Mouse (Mus musculus) c-Kit-negative CD71-positive TER-119-positive erythroid progenitor cells, embryonic 14.5 days (primary cell): ENCODE measurements around the gene Cog6.

Source experiments
- DNase-seq: peaks from one replicate; pipeline ENCODE4 v3.0.0-alpha.2; 2013; ENCODE audit warnings: low read depth, low spot score

Cog6 gene

DNA sequence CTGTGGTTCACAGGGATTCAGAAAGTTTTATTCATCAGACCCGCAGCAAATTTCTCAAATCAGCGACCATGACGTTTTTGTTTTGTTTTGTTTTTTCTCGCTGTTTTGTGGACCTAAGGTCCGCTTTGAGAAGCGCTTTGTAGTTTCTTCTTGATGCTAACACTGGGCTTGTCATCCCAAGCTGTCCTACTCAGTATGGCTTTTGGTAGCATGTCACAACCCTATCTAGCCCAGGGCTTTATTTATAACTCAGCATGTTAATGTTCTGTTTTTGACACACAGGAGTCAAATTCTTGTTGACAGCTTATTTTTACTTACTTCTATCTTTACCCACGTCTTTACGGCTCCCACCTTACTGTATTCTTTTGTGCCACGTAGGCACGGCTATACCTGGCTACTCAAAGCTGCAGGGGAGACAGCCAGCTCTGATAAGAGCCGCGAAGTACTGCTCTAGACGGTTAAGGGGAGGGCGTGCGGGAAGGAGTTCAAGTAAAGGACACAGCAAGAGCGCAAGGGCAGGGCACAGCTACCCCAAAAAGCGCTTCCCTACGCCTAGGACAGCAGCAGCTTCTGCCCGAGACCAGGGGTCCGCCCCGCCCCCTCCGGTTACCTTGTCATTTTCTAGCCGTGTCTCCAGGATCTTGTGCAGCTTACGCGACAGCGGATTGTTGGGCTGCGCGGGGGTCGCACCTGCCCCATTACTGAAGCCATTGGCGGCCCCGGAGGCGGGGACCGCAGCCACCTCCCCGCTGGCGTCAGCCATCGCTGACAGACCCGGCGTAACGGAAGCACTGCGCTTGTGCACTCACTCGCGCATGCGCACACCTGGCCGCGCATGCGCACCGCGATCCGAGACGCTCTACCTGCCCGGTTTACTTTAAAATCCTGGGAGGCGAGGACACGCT, at the start of gene Cog6:
Gene Cog6, minus strand, starts transcription at position 802 of the 905 bp plus-strand sequence.
- DNase-seq, result peak; percentile 73

DNA sequence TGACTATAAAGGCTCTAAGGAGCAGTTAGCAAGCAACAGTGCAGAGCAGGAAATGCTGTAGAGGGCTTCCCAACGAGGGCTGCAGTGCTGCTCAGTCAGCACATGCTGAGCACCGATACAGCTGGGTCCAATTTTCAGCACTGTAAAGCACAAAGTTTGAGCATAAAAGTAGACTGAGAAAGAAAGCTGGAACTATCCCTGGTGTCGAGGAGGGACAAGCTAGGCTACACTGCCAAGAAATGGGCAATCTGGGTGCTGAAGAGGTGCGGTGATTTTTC, 49.0 kb upstream of the Cog6 start:
- no peak for DNase-seq

DNA sequence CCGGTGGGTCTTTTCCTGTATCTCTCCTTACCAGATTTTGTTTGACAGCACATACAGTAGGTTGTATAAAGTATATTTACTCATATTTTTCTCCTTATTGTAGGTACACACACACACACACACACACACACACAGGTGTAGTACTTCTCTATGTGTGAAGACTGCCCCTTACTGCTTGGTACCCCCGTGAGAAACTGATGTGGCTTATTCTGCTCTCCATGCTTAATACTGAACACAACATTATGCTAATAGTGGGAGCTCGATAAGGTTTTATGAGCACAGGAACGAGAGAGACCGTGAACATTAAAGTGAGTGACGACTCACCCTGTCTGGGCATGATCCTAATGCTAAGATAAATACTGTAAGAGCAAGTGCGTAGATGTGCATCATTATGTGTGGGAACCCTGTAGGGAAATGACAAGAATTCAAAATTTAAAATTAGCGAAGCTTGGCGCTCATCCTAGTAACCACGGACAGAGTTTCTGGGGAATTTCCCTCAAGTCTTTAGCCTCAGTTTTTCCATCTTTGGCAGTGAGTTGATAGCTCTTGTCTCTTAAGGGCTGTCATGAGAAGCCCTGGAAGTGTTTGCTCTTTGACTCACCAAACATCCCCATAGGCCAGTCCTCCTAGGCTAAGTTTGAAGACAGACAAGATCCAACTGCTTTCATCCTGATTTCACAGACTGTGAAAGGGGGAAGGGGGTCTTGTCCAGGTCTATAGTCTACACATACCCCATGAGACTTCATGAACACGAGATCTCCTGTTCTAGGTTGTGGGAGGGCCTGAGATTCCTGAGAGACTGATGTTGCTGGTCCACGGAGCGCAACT, 48.4 kb upstream of the Cog6 start:
- DNase-seq, result no peak

DNA sequence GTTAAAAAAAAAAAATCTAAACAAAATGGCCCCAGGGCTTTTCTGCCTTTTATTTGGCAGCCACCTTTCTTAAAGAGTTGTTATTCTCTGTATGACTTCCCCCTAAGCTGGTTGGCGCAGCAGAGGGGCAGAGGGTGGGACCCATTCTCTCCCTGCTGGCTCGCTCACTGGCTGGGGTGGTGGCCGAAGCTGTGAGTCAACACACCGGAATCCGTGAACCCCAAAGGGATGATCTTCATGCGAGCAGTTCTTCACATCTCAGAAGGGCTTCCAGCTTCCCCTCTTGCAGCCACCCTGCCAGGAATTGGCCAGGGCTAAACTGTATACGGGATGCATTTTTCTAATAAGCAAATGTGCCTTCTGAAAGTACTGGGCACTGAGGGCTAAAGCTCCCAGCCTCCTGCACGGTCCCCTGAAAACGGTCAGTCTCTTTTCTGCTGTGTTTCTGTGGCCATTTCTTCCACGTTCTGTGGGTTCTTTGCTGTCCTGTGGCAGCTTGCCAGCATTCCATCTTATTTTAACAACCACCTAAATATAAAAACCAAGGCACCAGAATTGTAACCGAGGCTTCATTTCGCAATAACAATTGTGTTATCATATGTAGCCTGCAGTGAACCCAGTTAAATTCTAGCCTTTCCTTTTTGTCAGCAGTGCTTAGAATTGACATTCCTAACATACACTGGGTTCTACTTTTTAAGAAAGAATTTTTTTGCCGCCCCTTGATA, 46.5 kb upstream of the Cog6 start:
- no peak for DNase-seq

DNA sequence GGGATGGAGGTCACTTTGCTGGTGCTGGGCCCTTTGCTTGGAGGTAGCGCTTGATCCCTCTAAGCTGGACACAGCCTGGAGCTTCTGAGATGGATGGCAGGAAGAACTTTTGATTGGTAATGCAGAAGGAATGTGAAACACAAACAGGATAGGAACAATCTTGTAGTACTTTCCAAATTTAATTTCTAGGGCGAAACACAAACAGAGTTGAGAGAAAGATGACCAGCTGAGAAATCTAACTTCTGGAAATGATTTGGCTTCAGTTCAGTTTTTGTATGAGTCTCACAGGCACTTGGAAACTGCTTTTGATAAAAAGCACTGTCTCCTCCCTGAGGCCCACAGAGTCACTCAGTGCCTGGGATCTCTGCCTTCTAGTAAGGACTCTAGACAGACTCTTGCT, 42.9 kb upstream of the Cog6 start:
- no peak for DNase-seq

DNA sequence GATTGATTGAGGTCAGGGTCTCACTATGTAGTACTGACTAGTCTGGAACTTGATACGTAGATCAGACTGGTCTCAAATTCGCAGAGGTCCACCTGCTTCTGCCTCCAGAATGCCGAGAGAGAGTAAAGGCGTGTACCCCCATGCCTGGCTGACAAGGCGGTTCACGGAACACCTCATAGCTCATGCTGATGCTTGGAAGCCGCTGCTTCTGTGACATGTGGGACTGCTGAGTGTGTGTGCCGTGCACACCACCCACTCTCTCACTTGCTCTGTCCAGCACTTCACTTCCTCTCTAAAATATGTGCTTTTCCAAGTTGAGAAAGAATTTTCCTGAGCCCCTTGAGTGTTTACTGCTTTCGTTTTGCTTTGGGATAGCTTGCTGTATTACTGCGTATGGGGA, 39.4 kb upstream of the Cog6 start:
- no peak for DNase-seq

DNA sequence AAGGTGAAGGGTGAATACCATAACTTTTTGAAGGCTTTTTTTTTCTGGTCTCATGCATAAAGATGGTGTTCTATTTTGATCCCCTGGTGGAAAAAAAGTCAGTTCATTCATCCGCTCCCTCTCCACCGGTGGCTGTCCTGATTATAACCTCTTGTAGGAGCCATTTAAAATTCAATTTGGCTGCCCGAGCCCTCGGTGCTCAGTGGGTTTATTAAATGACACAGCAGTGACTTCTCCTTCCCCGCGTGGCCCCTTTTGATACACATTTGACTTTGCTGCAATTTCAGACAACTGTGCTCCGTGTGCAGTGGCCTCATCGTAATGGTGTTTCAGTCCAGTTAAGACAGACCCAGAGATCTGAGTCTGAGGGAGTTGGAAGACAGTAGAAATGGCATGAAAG, 35.3 kb upstream of the Cog6 start:
- no peak for DNase-seq

DNA sequence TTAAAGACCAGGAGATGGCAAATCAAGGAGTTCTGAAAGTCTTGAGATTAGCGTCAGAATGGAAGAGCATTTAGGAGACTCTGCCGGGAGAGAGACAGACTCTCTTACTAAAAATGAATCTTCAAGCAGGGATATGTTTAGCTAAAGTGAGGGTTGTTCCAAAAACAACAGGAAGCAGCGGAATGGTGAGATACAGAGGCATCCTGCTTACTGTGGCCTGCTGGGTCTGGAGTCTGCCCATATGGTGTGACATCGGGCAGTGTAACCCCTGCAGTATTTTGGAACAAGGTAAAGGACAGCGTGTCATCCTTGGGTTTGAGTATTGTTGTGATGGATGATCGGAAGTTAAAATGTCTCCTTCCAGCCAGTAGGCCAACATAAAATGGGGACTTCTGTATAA, 29.3 kb upstream of the Cog6 start:
- no peak for DNase-seq

DNA sequence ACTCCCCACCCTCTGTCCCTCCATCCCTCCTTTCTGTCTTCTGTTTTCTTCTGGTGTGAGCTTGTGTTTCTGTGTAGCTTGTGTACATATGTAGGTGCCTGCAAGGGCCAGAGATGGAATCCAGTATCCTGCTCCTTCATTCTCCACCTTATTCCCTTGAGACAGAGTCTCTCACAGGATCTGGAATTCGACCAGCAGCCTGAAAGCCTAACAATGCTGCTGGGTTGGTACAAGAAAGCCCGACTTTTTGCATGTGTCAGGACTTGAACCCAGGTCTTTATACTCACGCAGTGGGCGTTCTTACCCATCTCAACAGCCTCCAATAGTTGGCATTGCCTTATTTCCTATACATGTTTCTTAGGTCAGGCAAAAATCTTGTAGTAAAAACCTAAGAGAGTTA, 28.7 kb upstream of the Cog6 start:
- DNase-seq, result no peak

DNA sequence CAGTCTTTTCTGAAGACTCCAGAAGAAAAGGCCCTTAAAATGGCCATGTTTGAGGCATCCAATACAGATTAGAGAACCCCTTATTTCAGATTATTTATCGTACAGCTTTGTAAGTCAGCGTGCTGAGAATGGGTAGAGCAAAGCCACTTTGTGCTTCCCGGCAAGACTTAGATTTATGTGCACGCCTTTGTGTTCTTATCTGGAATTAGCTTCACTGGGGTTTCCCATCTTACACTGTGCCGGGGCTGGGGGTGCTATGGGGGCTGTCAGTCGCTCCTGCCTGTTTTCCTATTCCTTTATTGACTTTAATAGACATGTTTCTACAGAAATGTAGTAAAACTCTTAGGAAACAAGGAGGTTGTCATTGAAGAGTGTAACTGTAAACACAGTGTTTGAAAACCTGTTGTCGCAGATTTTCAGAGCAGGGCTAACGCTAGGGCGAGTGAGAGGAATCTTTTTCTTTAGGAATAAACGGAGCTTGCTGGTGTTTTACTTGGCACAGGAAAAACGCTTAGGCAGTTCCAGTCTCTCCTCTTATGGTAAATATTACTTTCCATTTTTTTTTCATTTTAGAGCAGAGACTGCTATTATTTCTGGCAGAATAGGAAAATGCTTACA, 27.8 kb upstream of the Cog6 start:
- no peak for DNase-seq

DNA sequence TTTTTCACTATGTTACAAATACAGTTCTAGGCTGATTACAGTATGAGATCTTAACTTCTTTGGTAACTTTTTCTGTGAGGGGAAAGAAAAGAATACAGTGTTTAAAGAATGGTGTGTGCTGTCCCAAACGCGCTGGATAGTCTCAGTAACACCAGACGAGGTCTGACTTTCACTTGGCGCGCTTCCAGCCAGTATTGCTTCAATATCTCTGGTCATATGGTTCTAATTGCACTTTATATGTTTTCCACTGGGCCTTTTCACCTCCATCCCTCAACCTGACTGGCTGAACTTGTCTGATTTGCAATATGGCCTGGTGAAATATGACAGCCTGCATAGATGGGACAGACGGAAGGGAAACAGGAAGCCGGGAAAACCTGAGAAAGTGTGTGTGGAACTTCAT, 27.2 kb upstream of the Cog6 start:
- no peak for DNase-seq

DNA sequence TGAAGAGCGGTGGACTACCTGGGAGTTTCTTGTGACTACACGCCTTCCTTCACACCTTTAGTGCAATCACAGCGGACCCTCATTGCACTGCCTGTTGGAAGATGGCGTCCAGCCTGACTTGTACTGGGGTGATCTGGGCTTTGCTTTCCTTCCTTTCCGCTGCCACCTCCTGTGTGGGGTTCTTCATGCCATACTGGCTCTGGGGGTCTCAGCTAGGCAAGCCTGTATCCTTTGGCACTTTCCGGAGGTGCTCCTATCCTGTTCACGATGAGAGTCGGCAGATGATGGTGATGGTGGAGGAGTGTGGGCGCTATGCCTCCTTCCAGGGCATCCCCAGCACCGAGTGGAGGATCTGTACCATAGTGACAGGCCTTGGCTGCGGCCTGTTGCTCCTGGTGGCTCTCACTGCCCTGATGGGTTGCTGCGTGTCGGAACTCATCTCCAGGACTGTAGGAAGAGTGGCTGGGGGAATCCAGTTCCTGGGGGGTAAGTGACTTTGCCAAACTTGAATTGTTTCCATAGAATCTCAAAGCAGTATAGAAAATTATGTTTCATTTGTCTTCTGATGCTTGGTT, 26.3 kb upstream of the Cog6 start:
- DNase-seq, result no peak

DNA sequence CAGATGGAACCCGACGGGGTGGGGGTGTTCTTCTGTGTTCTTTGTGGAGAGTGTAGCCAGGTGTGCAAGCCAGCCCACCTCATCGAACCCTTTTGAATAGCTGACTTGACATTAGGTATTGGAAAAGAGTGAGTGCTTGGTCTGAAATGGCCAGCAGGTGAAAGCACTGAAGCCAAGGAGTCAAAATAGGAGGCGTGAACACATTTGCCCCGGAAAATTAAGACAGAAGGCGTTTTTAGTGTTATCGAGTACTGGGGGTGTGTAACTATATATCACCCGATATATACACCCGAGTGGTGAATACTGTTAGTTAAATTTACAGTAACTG, 25.2 kb upstream of the Cog6 start:
- DNase-seq, result no peak

DNA sequence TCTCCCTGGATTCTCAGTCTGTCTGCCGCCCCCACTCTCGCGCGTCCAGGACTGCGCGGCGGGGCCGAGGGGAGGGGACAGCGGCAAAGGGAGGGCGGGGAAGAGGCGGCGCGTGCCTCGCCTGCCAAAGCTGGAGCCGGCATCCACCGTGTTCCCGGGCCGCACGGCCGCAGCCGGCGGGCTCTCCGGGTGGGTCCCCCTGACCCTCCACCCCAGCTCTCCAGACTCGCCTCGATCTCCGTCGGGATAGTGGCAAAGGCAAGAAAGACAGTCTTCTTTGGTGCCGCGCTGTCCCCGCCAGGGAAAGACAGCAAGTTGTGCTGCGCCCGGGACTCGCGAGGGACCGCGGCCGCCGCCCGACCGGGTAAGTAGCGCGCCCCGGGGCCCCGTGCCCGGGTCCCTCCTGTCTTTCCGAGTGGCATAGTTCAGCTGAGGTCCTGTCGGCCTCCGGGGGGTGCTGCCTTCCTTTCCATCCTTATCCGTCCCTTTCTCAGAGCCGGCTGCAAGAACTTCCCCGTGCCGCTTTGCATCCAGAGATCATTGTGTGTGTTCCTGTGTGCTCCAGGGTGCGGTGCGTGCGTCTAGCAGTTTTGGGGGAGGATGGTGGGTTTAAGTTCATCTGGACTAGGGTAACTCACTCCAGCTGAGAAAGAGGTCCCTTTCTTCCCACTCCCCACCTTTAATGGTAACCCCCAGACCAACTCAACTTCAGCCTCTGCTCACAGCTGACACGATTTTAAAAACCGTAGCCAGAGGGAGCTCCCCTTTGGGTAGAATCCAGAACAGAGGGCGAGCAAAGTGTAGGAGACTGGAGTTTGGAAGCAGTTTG, 24.6 kb upstream of the Cog6 start, which contains the start of gene Lhfp:
Gene Lhfp, plus strand, starts transcription at position 118 of the 829 bp plus-strand sequence.
- DNase-seq, result no peak

DNA sequence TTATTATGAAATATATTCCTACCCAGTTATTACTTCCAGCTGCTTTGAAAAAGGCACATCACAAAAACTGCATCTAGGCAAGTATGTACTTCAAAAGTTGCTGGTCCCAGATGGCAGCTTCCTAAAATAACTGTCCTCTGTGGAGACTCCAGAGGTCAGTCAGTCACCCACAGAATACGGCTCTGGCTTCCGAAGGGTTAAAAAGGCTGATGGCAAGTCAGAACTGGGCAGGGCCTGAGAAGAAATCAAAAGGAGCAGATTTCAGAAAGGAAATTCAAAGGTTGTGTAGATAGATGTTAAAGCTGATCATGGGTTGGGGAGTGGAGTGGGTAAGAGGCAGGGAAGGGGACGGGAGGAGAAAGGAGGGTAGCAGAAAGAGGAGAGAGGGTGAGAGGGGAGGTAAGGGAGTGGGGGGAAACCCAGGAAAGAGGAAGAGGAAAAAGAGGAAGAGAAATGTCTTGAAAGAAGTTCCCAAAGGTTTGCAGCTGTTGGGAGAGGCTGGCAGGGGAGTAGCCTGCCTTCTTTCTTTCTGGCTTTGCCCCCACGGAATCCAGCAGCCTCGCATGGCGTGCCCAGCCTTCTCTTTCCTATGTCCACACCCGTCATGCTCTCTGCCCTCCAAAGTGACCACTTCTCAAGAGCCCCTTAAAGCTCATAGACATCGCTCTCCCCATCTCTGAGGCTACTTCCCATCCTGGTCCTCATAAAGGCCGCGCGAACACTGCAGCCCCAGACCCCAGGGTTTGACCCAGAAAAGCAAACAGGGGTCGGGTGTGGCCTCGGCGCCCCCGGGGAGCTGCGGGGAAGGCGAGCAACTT, 23.8 kb upstream of the Cog6 start:
- no peak for DNase-seq

DNA sequence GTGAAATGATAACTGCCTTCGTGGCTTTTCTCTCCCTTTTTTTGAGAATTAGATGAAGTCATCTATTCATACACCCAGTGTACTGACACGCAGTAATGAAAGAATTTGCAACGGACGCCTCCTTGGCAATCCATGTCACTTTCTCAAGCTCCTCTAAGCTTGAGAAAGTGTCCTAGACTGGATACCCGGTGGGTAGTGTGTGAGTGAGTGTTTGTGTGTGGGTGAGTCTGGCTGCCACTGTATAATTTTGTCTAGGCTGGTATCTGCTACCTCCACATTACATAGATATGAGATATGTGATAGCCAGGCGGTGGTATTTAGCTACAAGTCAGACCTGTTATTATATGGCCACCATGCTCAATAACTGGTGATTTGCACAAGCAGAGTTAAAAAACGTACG, 22.7 kb upstream of the Cog6 start:
- DNase-seq, result no peak

DNA sequence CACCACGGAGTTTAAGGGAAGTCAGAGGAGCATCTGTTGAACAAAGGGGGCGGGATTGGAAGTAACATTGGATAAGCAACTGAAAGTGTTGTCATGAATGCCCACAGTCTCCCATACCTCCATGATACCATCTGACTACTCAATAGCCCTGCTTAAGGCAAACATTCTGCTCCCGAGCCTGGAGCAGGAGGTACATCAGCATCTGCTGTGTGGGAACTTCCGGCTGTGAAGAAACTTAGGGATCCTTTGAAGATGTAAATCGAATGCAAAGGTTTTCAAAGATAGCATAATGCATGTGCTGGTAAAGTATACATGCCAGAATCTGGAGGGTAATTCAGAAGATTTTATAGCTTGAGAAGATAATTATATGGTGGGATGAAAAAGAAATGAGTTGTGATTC, 21.9 kb upstream of the Cog6 start:
- DNase-seq, result no peak

DNA sequence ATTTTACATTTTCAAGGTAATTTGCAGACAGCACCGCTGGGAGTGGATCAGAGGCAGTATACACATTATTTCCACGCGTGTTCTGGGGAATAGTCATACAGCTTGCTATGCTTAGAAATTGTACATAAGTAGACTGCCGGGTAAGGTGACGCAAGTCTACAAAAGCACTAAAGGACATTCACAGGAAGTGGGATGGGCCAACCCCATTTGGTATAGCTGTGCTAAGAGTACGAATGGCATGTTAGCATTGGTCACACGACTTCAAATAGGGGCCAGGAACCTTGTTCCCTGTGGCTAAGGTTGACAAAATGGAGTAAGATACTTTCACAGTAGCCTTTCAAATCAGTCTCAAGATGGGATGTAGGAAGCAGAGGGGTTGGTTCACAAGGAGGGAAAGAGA, 19.9 kb upstream of the Cog6 start:
- DNase-seq, result no peak

DNA sequence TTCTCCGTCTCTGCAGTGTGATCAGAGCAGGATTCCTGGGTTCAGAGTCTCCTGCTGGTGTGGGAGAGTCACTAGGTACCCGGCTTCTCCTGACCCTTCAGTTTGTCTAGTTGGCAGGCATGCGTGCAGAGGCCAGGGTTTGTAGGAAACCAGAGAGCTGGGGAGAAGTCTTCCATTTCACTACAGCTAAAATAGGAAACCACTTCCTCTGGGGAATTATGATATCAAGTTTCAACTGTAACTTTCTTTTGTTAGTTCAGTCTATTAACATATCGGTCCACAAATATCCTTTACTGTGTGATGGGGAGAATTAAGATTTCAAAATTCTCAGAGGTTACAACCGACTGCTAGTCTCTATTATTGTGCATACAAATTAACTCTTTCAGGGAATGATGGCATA, 19.0 kb upstream of the Cog6 start:
- DNase-seq, result no peak

DNA sequence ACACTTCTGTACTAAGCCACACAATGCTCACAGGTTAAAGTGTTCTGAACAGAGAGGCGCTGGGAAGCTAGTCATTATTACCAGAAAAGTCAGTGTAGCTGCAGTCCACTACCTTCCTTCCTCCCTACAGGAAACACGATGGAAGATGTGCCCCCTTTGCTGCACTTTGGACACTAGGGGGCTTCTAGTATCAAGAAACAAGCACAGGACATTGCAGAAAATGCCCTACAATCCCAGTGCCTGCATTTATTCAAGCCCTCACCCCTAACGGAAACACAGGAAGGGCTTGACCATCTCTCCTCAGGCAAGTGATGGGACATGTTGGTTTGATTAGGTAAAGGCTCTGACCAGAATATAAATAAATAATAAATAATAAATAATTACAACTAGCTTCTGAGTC, 16.4 kb upstream of the Cog6 start:
- DNase-seq, result no peak
